Mouse (Mus musculus): ENCODE measurements around the gene Lgals9.

Gene Lgals9

DNA sequence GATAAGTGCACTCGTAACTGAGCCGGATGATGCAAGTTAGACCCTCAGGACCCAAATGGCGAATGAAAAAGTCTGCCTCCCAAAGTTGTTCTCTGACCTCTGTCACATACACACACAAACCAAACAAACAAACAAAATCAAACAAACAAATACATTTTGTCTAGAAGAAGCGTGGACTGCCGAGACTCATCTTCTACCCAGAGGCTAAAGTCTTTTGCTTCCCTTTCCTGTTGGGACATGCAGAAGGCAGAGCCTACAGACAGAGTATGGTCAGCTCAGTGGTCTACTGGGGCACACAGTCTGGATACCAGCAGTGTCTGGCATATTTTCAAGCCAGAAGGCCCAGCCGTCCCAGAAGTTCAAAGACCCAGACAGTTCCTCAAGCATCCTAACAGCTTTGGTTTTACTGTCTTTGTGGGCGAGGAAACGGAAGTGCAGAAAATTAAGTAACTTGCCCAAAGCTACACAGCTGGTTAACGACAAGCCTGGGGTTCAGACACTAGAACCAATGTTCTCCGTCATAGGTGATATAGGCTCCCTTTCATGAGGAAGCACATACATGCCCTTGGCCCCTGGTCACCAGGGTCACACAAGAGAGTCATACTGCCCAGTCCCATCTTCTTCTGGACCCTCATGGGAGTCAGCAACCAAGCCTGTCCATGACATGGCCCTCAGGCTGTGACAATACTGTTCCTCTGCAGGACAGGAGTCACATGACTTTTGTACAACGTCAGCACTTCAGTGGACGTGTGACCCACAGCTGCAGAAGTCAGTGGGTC lies 2.0 kb downstream of the Lgals9 start:
- in situ Hi-C loops (cut with MboI; ENCODE audit: low pct_unique_long_range_greater_than_20kb in 1 of 2, low sequenced_read_pairs in 2 of 2, unreplicated experiment in 1 of 2): no loop called here

DNA sequence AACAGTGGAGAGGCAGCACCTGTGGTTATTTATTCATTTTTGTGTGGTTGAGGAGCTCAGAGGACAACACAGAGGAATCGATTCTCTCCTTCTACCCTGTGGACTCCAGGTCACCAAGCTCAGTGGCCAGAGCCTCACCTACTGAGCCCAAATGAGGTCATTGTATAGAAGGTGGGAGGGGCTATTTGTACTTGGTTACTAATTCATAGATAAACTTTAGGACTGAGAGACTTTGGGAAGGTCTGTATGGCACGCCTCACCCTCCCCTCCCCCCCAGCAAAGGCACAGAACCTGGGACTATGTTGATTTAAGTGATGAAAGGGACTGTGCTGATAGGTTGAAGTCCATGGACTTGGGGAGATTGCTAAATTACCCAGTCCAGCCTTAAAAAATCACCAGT lies 2.7 kb downstream of the Lgals9 start:
- in situ Hi-C loops (cut with MboI; ENCODE audit: low pct_unique_long_range_greater_than_20kb in 1 of 2, low sequenced_read_pairs in 2 of 2, unreplicated experiment in 1 of 2): no loop called here

DNA sequence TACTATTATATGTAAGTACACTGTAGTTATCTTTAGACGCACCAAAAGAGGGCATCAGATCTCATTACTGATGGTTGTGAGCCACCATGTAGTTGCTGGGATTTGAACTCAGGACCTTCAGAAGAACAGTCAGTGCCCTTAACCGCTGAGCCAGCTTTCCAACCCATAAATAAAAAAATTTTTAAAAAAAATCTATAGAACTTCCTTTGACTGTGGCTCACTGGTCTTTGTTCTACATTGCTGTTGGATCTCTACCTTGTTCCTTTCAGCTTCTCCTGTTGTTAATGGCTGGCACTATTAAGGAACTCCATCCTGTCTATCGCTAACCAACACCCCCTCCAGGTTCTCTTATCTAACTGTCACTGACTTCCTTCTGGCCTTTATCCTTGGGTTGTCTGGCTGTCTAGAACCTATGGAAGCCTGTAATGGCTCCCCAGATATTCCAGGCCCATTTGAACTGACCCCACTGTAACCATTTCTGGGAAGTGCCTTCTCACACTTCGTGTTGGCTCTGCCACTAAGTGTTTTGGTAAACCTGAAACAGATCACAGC lies 4.6 kb downstream of the Lgals9 start:
- in situ Hi-C loops (cut with MboI; ENCODE audit: low pct_unique_long_range_greater_than_20kb in 1 of 2, low sequenced_read_pairs in 2 of 2, unreplicated experiment in 1 of 2): no loop called here

DNA sequence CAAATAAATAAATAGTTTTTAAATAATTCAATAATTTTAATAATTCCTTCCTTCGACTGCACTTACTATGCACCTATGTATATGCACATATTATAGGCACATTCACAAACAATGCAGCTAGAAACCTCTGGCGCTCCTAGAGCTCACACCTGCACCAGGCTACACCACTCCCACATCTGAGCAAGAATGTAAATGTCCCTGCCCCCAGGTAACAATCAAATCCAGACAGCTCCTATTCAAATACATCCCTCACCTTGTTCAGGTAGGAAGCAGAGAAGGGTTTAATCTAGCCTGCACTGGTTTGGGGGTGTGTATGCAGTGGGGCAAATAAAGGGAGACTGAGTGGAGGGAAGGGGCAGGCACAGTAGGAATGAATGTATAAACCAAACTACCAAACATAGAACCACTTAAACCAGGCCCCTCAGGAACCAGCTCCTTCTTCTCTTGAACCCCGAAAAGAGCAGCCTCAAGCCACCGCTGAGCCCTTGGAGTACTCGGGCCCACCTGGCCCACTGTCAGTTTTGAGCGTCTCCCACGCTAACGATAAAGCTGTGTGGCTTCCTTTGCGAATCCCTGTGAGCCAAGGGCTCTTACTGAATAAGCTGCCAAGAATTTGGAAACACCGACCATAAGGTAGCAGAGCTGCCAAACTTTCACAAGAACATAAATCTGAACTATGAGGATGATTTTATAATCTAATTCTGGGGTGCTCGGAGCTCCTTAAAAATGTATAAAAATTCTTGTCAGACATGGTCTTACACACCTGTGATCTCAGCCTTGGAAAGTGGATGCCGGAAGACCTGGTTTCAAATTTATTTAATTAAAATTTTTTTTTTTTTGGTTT lies 6.3 kb downstream of the Lgals9 start:
- in situ Hi-C loops (cut with MboI; ENCODE audit: low pct_unique_long_range_greater_than_20kb in 1 of 2, low sequenced_read_pairs in 2 of 2, unreplicated experiment in 1 of 2): no loop called here

DNA sequence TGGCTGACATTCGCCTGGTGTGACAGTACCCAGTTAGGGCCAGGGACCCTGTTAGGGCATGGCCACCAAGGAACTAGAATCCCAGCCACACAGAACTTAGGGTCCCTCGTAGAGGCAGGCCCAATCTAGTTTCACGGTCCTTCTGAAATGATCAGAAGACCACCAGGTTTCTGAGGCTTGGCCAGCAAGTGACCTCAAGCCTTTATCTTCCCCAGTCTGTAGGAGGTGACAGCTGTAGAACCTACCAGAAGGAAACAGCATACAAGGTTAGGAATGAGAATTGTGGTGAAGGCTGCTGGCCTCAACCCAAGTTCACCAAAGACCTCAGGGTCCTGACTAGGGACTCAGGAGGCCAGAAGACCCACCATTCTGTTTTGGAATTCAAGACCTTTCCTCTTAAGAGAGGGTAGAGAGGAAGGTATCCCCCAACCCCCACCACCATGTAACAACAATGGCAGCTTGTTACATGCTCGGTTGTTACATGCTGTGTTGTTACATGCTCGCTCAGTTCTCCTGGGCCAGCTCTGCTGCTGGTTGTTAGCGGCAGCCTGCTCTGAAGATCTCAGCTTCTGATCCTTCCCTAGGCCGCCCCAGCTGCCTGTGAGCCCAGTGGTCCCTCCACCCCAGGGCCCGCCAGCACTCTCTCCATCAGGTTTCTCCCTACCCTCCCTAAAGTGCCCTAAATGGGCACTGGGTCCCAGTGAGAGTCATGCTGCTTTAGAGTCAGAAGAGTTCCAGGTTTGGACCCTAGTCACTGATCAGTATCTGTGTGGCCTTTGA lies 7.8 kb downstream of the Lgals9 start:
- in situ Hi-C loops (cut with MboI; ENCODE audit: low pct_unique_long_range_greater_than_20kb in 1 of 2, low sequenced_read_pairs in 2 of 2, unreplicated experiment in 1 of 2): no loop called here

DNA sequence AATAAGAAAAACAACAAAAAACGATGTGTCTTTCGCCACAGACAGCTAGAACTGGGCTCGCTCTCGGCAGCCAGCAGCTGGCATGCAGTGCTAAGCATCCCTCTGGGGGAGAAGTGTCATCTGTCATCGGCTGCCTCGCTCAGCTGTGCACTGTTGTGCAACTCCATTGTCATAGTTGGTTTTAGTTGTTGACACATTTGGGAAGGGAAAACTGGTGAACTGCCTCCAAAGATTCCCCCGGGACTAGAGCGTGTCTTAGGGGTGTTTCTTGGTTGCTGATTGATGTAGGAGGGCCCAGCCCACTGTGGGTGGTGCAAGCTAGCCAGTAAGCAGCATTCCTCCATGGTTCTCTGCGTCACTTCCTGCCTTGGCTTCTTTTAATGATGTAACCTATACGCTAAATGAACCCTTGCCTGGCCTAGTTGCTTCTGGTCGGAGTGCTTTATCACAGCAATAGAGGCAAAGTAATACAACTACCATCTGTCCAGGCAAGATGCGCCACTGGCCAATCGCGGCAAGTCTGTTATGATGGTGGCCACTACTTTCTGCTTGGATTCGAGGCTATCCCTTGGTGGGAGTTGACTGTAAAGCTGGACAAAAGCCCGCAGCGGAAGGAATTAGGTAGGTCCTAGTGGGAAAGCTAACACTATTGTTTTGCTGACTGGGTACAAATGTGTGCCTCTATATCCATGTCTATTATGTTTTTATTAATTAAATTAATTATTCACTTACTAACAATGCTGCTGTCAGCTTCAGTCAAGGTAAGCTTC lies 11.2 kb downstream of the Lgals9 start:
- in situ Hi-C loops (cut with MboI; ENCODE audit: low pct_unique_long_range_greater_than_20kb in 1 of 2, low sequenced_read_pairs in 2 of 2, unreplicated experiment in 1 of 2): no loop called here

DNA sequence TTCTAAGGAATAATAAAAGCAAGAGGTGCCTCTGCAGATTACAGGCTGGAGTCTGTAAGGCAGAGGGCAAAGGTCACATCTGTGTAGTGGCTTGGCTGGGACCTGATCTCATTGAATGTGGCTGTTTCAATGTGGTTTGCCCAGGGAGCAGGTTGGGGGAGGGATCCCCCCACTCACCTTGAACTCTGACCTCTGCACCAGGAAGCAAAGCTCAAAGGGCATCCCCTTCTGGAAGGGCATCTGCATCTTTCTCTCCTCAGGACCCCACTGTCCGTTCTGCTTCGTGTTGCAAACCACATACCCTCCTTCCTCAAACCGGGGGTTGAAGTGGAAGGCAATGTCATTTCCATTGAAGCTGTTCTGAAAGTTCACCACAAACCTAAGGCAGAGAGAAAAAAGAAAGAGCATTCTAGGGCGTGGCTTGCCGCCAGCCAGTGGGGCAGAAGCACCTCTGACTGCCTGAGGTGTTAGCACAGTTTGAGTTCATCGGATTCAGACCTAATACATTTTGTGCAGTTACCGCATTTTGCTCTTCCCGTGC lies 11.9 kb downstream of the Lgals9 start:
- in situ Hi-C loops (cut with MboI; ENCODE audit: low pct_unique_long_range_greater_than_20kb in 1 of 2, low sequenced_read_pairs in 2 of 2, unreplicated experiment in 1 of 2): no loop called here

DNA sequence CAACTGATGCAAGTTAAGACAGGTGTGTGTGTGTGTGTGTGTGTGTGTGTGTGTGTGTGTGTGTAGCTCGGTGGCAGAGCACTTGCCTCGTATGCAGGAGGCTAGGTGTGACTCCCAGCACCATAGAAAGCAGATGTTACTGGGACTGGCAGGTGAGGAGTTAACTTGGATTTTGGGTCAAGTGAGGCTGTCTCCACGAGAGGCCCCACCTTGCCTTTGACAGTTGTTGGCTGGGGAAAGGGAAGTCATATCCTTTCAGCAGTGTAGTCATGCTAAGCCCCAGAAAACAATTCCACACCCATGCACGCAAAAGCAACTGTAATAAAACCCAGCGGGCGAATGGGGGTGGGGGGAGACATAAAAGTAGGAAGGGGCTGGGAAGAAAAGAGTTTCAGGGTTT lies 12.4 kb downstream of the Lgals9 start:
- in situ Hi-C loops (cut with MboI; ENCODE audit: low pct_unique_long_range_greater_than_20kb in 1 of 2, low sequenced_read_pairs in 2 of 2, unreplicated experiment in 1 of 2): no loop called here

DNA sequence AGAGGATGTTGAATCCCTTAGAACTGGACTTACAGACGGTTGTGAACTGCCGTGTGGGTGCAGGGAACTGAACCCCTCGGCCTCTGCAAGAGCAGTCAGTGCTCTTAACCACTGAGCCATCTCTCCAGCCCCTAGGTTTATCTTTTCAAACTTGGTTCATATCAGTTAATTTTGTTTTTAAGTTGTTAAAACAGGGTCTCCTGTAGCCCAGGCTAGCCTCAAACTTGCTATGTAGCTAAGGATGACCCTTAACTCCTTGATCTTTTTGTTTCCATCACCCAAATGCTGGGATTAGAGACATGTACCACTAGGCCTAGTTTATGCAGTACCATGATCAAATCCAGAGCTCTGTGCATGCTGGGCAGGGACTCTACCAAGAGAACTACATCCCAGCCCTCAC lies 13.0 kb downstream of the Lgals9 start:
- in situ Hi-C loops (cut with MboI; ENCODE audit: low pct_unique_long_range_greater_than_20kb in 1 of 2, low sequenced_read_pairs in 2 of 2, unreplicated experiment in 1 of 2): no loop called here

DNA sequence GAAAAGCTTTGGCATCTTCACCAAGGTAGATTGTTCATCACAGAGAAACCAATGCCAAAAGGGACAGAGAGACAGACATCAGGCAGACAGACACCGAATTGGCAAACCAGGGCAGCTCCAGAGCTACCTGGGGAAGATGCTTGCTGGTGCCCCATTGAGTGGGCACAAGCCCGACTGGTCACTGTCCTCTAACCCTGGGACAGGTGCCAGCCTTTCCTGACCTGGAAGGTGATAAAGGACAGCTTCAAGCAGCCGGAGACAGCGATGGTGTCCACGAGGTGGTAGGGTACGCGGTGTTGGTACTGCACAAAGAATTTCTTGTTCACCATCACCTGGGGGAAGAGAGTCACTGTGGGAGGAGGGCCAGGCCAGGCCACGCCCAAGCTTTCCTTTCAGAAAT lies 13.7 kb downstream of the Lgals9 start:
- in situ Hi-C loops (cut with MboI; ENCODE audit: low pct_unique_long_range_greater_than_20kb in 1 of 2, low sequenced_read_pairs in 2 of 2, unreplicated experiment in 1 of 2): no loop called here

DNA sequence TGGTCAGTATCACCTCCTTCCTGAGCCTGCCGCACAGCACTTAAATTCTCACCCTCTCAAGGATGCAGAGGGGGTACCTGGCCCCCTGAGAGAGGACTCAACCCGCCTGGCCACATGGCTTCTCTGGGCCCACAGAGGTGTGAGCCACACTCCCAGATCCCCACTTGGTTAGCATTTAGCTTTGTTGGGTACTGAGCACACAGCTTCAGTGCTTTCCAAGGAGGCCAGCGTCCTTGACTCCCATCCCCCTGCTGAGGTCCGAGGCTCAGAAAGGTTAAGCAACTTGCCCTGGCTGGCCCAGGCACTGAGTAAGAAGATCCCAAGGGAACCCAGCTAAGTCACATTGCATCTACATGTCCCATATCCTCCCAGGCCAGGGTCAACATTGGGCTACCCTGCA lies 16.6 kb downstream of the Lgals9 start:
- in situ Hi-C loops (cut with MboI; ENCODE audit: low pct_unique_long_range_greater_than_20kb in 1 of 2, low sequenced_read_pairs in 2 of 2, unreplicated experiment in 1 of 2): loop anchor here in 1 of 2 experiments (10.0 kb wide), 1 partner anchor 247 kb away; no protein-coding TSS in a partner anchor

DNA sequence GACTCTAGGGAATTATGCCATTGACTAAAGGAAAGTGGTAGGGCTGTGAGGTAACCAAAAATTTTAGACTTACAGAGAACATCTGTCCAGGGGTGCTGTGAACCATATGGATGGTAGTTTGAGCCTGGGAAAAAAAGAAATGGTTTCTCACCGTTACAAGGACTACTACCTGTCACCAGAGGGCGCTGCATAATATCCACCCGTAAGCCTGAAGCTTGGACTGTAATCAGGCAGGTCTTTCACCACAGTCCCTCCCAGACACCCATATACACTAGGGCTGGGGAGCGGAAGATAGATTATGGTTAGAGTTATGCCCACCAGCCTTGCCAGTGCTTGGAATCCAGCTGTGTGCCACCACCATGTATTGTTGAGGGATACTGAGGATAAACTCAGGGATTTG lies 17.4 kb downstream of the Lgals9 start:
- in situ Hi-C loops (cut with MboI; ENCODE audit: low pct_unique_long_range_greater_than_20kb in 1 of 2, low sequenced_read_pairs in 2 of 2, unreplicated experiment in 1 of 2): loop anchor here in 1 of 2 experiments (10.0 kb wide), 1 partner anchor 247 kb away; no protein-coding TSS in a partner anchor

DNA sequence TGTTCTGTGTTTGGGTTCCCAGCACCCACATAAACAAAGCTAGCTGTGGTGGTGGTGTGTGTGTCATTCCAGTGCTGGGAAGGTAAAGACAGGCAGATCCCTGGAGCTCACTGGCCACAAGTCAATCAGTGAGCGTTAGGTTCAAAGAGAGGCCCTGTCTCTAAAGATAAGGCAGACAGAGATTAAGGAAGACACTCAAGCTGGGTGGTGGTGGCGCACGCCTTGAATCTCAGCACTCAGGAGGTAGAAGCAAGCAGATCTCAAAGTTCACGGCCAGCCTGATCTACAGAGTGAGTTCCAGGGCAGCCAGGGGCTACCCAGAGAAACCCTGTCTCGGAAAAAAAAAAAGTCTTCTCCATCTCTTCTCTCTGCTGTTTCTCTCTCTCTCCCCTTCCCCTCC lies 23.5 kb downstream of the Lgals9 start:
- in situ Hi-C loops (cut with MboI; ENCODE audit: low pct_unique_long_range_greater_than_20kb in 1 of 2, low sequenced_read_pairs in 2 of 2, unreplicated experiment in 1 of 2): loop anchor here (5.0 to 10.0 kb wide), 2 partner anchors 251 to 254 kb away; no protein-coding TSS in a partner anchor

DNA sequence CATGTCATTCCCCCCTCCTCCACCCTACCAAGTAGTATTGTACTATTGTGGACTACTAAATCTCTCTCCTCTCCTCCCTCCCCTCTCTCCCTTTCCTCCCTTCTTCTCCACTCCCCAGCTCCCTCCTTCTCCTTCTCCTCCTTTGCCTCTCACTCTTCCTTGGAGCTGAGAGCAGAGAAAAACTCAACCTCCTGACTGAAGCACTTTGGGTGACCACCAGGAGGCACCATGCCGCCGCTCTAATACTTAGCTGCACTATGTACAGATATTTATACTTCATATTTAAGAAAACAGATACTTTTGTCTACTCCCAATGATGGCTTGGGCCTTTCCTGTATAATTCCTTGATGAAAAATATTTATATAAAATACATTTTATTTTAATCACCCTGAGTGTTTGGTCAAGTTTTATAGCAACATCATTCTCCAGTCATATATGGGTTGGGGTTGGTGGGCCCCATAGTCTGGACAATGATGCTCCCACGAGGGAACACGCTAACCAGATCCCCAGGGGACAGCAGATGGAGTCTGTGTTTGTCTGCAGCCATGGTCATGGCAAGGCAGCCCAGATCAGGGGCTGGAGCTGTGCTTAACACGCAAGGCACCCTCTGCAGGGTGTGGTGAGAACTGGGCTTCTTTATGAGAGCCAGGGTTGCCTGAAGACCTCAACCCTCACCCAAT lies 24.8 kb downstream of the Lgals9 start:
- in situ Hi-C loops (cut with MboI; ENCODE audit: low pct_unique_long_range_greater_than_20kb in 1 of 2, low sequenced_read_pairs in 2 of 2, unreplicated experiment in 1 of 2): loop anchor here (5.0 to 10.0 kb wide), 3 partner anchors 115 to 255 kb away; no protein-coding TSS in a partner anchor

DNA sequence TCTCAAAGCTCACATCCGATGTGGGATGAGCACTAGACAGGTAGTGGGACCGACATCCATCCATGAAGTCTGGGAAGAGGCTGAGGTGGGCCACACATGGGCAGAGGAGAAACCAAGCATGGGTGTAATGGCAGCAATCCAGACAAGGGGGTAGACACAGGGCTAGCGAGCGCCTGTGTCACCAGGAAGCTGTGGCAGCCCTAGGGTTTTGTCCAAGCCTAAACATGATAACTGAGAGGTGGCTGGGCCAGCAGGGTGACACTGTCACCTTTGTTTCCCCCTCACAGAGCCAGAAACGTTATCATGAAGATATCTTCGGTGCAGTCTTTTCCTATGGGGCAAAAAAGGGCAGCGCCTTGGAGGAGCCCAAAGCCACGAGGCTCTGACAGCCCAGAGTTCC lies 25.4 kb downstream of the Lgals9 start:
- in situ Hi-C loops (cut with MboI; ENCODE audit: low pct_unique_long_range_greater_than_20kb in 1 of 2, low sequenced_read_pairs in 2 of 2, unreplicated experiment in 1 of 2): loop anchor here in 1 of 2 experiments (10.0 kb wide), 1 partner anchor 115 kb away; no protein-coding TSS in a partner anchor

DNA sequence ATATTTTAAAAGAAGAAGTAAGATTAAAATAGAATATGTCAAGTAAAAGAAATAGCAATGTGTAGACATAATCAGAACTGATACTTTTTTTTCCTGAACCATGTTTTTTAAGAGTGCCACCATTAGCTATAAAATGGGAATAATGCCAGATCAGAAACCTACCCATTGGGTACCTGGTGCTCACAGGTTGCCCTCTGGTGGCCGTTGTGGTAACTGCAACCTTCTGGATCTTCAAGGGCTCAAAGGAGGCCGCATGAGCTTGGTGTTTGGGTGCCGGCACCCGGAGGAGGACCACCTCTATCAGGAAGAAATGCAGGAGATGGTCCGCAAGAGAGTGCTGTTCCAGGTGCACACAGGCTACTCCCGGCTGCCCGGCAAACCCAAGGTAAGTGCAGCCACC lies 28.5 kb downstream of the Lgals9 start:
- in situ Hi-C loops (cut with MboI; ENCODE audit: low pct_unique_long_range_greater_than_20kb in 1 of 2, low sequenced_read_pairs in 2 of 2, unreplicated experiment in 1 of 2): loop anchor here in 1 of 2 experiments (10.0 kb wide), 1 partner anchor 111 kb away; no protein-coding TSS in a partner anchor

DNA sequence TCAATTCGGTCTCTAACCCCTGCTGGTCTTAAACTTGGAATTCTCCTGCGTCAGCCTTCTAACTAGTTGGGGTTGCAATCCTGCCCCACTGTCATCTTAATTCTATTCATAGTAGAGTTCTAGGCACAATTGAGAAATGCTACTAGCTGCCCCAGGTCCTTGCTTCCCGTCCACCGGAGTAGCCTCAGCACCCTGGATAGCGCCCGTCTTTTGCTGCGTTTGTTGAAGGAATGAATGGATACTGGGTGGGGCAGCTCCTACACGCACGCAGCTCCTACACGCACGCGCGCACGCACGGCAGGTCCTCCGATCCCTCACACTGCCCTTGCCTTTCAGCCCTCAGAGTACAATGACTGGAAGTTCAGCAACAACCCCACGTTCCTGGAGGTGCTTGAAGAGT lies 32.3 kb downstream of the Lgals9 start:
- in situ Hi-C loops (cut with MboI; ENCODE audit: low pct_unique_long_range_greater_than_20kb in 1 of 2, low sequenced_read_pairs in 2 of 2, unreplicated experiment in 1 of 2): loop anchor here (5.0 to 10.0 kb wide), 2 partner anchors 95 to 108 kb away; no protein-coding TSS in a partner anchor
